Comparison of ENCODE assay signal across 14 mouse cellular contexts in the genomic region with DNA sequence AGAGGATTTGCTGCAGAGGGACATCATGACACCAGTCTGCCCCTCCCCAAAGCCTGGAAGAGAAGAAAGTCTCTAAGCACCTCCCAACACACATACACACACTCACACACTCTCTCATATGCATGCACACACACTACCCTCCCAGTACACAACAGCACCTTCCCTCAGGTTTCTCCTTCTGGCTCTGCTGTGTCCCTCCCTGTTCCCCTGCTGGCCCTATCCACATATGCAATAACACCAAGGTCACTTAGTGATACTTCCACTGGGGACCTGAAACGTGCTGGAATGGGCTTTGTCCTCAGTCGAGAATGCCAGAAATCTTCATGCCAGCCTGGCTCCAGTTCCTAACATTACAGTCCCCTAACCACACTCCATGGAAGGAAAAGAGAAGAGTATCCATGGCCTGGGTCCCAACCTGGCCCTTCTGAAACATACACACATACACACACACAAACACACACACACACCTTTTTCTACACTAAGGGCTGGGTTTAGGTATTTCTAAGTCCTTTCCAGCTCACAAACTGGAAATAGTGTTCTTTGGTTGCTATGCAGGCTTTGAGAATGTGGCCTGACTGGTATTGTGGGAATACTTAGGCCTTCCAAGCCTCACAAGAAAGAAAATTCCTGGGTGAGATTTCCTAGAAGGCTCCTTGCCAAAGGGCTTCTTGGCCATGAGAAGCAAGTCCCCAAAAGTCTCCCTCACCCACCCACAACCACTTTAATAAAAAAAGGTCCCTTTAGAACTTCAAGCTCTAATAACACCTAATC. TPM values are rescaled to one million over a fixed set of nuclear protein-coding genes. Genes with fewer than 3 reads are reported as not detected.
DNase-seq lines count a peak whose midpoint lies in the region; ATAC-seq and TF ChIP-seq lines count a peak whose summit lies in the region.
"Had no signal": no experiment of that assay in that cellular context is flagged by ENCODE, and none has a peak within 500 bp of the region (broad histone marks: within the 10 kb centered on the region; RNA-seq: fewer than 3 reads in every experiment).

No protein-coding gene starts in this region.

- no peak overlapping the region for H3K4me2 ChIP-seq in lung, embryonic 14.5 days
- H3K4me2 ChIP-seq: liver, embryonic 11.5 days had no signal

- 0 out of 2 replicates have a peak, but pooled peaks cover 4% of the 10 kb centered on the region for H3K4me1 ChIP-seq in lung, embryonic 14.5 days (ENCODE audit: insufficient read depth)
- peaks cover 15% of the 10 kb centered on the region for H3K4me1 ChIP-seq in embryonic facial prominence, embryonic 10.5 days

- H3K9me3 ChIP-seq in lung, embryonic 14.5 days (ENCODE audit: low read depth, low read length) = no peaks in the 10 kb centered on the region
- H3K9me3 ChIP-seq in embryonic facial prominence, embryonic 10.5 days = 0 out of 2 replicates have a peak, but pooled peaks cover 4% of the 10 kb centered on the region

- no peak; the same call in 1 of the 2 replicates for TF ChIP-seq CTCF in lung, embryonic 14.5 days (IDR thresholded peaks at IDR 0.05; ENCODE audit: low read depth)

- peak overlapping the region; percentile 85 for H3K27ac ChIP-seq in lung, embryonic 14.5 days (ENCODE audit: low read depth)
- H3K27ac ChIP-seq in embryonic facial prominence, embryonic 10.5 days (replicated peaks) = peak overlapping the region; percentile 66

- no peak overlapping the region for H3K9ac ChIP-seq in lung, embryonic 14.5 days

- 45% methylated on average over 2 of the region's 2 CpGs for WGBS in lung, embryonic 14.5 days
- WGBS in embryonic facial prominence, embryonic 10.5 days = 57% methylated on average over 2 of the region's 2 CpGs

- no peaks in the 10 kb centered on the region for H3K27me3 ChIP-seq in lung, embryonic 14.5 days (ENCODE audit: insufficient read depth, low read length)
- H3K27me3 ChIP-seq in embryonic facial prominence, embryonic 10.5 days (replicated peaks; ENCODE audit: low read depth, poor library complexity, severe bottlenecking) = no peaks in the 10 kb centered on the region

- peak; percentile 52 for ATAC-seq in lung, embryonic 14.5 days (ENCODE audit: insufficient read depth)
- ATAC-seq: intestine, embryonic 16.5 days had no signal

- no peaks in the 10 kb centered on the region for H3K36me3 ChIP-seq in lung, embryonic 14.5 days (ENCODE audit: insufficient read depth)
- H3K36me3 ChIP-seq in embryonic facial prominence, embryonic 10.5 days (replicated peaks) = no peaks in the 10 kb centered on the region

- DNase-seq in lung, embryonic 14.5 days = peak; percentile 77
- DNase-seq in lung, postnatal 25 days (ENCODE audit: low spot score) = no peak
- DNase-seq in embryonic facial prominence, embryonic 10.5 days (ENCODE audit: low spot score) = no peak
- DNase-seq in fat pad, adult 2 months (ENCODE audit: extremely low read depth, low read depth, low spot score) = peak; percentile 11
- DNase-seq in kidney, postnatal 14 days = peak; percentile 50
- DNase-seq in heart, adult 9 months (ENCODE audit: low spot score in 2 of 2) = no peak
- DNase-seq in right cerebral cortex, adult 18-20 months = no peak
- DNase-seq: adrenal gland, postnatal 10 days; cerebellum, adult 9-11 months; gastrocnemius, postnatal 14 days; heart, postnatal 10 days; right cerebral cortex, postnatal 4 days had no signal

- no peak overlapping the region for H3K4me3 ChIP-seq in lung, embryonic 14.5 days (ENCODE audit: low read depth, low read length)
- H3K4me3 ChIP-seq in embryonic facial prominence, embryonic 10.5 days = no peak overlapping the region

RNA-seq across cellular contexts. Expression of gene Mycn, which starts 43.2 kb away (rescaled TPM):
- 64.2 and 70.7 TPM in 2 replicates for polyA plus RNA-seq in lung, embryonic 14.5 days (2014; fragmentation: Nextera tagmentation; extraction: Ambion mirVana)
- 154 and 170 TPM in 2 replicates for polyA plus RNA-seq in embryonic facial prominence, embryonic 10.5 days (2016; fragmentation: Nextera tagmentation; extraction: Ambion mirVana)

Comparison
In these comparisons a context has a peak if more than half of its experiments do, and no peak if none do; other contexts are left out.
1. DNase-seq: peak in lung, embryonic 14.5 days (single experiment), fat pad, adult 2 months (single experiment) and kidney, postnatal 14 days (single experiment); none in lung, postnatal 25 days (single experiment), embryonic facial prominence, embryonic 10.5 days (single experiment), heart, adult 9 months (0 of 2) and right cerebral cortex, adult 18-20 months (single experiment).